Mouse (Mus musculus) E14TG2a.4 (cell line): ENCODE results near the gene Snip1.

ENCODE experiments used
- CTCF ChIP-seq: conservative IDR thresholded peaks from 2 replicates; pipeline ENCODE4 v1.5.1; 2014; ENCODE audit warnings: low read length
- NANOG ChIP-seq: IDR thresholded peaks from 2 replicates; pipeline ENCODE4 v1.6.1; 2014; ENCODE audit warnings: borderline replicate concordance, low read length, mixed read lengths
- POU5F1 ChIP-seq: IDR thresholded peaks from 2 replicates; pipeline ENCODE4 v1.6.1; 2014; ENCODE audit warnings: low read length, borderline replicate concordance

GRCm38 (mm10) chr4:125059025-125059424, 7.4 kb upstream of the Snip1 start:
- TF ChIP-seq CTCF (peak; percentile 35), NANOG (no peak), POU5F1 (no peak)
